Mouse (Mus musculus) liver, adult (tissue): ENCODE results near the gene E030025P04Rik.

Experiments
- GATA4 ChIP-seq: IDR thresholded peaks from 2 replicates; pipeline ENCODE4 v1.6.1; 2014; ENCODE audit warnings: mild to moderate bottlenecking, low read length; ENCODE audit not compliant: insufficient replicate concordance

The E030025P04Rik gene

DNA sequence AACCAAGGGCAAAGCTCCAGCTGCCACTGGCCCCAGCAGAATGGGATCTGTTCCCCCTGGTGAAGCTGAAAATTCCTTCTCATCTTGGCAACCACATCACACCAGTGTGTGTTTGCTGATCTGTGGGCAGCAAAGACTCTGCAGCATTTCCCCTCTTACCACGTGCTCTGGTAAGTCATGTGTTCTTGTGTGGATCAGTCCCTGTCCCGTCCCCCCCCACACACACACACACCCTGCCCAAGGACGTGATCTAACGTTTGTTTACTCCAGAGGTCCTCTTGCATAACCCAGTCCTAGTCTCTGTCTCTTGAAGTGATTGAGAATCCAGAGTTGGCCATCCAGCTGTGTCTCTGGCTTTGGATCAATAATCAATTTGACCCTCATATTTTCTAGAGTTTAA is at the start of gene E030025P04Rik:
Gene E030025P04Rik, minus strand, starts transcription at position 134 of the 400 bp plus-strand sequence.
- no peak; the same call in 1 of the 2 replicates for TF ChIP-seq GATA4

DNA sequence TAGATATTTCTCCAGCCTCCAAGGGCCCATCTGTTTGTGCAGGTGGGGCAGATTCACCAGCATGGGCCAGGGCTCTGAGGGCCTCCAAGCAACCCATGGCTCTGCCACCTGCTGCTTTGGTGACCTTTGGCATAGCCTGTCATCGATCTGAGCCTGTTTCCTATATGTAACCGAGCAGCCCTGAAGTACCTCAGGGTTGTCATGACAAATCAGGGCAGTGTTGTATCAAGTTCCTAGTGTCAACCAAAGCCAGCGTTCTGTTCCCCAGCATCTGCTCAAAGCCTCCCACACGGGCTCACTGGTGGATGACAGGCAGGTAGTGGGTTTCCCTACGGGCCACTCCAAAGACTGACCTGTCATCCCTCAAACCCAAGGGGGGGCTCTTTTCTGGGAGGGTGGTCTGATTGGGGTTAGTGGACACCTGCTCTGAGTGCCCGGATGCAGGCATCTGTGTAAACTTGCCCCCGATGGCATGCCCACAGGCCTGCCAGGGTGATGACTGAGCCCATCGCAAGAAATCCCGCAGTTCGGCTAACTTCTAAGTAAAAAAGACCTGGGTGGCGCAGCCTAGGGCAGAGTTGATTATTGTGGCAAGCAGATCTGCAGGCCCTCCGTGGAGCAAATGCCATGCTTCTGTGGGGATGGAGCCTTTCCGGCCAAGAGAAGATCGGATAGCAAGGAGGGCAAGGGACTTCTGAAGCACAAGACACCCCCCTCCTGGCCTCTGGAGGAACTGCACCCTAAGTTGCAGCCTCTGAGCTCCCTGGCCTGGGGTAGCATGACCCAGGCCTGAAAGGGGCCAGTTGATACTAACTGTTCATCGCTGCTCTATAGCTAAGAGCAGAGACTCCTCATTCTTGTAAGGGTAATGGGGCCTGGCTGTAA is 48.7 kb upstream of the E030025P04Rik start:
- no peak for TF ChIP-seq GATA4

DNA sequence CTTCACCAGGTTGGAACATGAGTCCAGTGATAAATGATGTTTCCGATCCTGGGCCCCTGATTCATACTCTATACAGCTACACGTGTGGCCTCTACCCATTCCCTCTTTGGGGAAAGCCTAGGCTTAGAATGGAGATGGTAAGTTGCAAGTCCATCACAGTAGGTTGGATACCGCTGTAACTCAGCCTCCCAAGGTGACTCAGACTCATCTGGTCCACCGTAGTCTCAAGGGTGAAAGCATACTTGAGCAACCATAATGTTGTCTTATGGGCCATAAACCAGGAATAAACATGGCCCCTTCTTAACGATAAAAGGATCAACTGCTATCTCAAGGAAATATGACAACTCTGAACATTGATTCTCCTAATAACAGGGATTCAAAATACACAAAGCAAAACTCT is 44.1 kb upstream of the E030025P04Rik start:
- TF ChIP-seq GATA4 = no peak

DNA sequence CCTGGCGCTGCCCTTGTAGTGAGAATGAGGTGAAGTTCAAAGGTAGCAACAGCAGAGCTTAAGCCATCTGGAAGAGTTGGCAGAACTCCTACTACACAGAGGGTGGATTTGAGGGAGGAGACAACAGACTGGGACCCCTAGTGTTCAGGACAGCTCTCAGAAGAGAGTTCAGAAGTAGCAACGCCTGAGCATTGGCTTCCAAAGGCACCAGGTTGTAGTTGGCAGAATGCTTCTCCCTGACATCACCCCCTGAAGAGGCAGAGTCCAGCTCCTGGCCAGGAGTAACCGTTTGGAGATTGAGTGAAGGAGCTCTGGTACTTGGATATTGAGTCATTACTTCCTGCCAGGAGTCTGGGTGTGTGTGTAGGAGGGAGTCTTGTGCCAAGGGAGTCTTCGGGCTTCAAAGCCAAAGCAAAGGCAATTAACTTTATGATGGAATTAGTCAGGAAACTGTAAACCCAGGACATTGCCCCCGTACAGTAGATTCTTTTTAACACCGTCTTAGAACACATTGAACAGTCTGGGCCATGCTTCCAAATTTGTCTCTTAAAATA is 43.5 kb upstream of the E030025P04Rik start:
- TF ChIP-seq GATA4 = no peak

DNA sequence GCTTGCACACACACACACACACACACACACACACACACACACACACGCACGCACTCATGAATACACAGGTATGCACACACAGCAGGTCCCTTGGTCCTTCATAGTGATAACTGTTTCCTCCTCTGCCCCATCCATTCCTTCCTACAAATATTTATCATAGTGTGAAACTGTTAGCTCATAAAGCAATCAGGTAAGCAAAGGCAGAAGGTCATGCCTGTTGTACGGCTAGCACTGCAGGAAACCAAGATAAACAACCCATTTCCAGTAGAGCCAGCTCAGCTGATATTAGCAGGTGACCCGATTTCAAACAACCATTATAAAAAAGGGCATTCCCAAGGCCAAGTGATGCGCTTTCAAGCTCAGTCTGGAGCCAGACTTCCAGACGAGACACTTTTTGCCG is 36.9 kb upstream of the E030025P04Rik start:
- no peak for TF ChIP-seq GATA4

DNA sequence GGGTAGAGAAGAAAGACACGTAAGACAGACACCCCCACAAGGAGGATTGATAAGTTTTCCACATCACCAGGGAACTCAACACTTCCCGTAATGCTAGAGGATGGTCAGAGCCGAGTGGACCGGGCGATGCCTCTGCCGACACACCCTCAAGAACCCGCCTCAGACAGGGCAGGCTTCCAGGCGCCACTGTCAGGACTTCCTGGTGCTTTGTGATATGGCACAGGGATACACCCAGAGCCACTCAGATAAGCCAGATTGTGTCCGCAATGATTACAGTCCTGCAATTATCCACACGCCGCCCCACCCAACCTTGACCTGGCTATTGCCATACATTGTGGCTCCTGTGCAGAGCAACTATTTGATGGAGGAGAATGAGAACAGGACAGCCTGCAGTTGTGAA is 36.1 kb upstream of the E030025P04Rik start:
- TF ChIP-seq GATA4 = peak; percentile 34; the same call in 1 of the 2 replicates

DNA sequence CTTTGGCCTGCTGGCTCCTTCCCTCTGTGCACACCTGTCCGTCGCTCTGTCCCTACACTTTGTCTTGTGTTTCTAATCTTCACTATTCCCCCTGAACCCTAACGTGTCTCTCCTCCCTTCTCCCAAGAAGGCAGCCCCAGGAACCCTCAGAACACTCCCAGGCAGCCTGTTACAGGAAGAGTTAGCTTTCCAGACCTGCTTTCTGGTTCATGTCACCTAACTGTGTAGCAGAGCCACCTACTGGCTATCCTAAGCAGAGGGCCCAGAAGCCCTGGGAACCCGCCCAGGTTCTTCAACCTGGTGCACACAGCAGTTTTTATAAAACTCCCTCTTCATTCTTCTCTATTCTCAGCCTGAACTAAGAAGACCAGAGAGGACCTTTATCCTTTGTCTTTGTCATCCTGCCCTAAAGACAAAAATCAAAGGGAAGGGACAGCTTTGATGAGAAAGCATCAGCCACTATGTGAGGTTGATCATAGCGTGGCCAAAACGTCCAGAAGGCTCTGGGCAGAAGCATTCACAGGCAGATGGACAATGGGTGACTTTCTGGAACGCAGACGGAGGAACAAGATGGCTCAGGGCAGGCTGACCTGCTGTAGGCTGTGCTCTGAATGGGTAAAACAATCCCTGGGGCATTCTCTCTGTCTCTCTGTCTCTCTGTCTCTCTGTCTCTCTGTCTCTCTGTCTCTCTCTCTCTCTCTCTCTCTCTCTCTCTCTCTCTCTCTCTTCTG is 34.8 kb upstream of the E030025P04Rik start:
- TF ChIP-seq GATA4 = no peak

DNA sequence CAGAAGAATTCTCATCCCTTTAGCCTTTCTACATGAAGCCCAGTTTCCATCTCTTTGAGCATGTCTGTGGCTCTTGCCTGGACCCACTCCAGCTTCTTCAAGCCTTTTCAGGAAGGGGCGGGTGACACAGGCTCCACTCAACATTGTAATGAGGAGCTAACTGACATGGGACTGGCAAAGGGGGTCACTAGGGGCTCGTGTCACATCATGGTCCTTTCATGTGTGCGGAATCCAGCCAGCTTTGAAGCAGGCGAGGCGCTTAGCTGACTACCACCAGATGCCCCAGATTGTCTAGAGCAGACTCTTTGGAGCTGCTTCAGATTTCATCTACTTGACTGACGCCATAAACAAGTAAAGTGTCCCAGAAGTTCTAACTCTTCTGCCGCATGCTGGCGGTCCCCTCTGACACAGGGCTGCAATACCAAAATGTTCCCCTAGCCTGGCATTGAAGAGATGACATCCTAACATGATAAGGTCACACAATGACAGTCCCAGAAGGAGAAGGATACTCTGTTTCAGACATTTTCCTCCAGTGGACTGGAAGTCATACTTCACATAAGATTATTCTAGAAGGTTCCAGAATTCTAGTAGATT is 31.3 kb upstream of the E030025P04Rik start:
- no peak for TF ChIP-seq GATA4

DNA sequence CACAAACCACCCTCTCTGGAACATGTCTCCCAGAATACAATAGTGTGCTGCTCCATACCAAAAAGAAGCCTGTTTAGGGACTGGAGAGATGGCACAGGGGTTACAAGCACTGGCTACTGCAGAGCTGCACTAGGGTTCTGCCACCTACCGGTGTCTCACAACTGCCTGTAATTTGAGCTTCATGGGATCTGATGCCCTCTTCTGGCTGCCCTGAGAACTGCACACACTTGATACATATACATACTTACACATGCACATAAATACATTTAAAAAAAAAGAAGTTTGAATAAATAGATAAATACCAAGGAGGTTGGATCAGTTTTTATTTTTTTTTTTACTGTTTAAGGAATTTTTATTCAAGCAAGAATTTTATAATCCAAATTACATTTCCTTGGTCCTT is 28.1 kb upstream of the E030025P04Rik start:
- TF ChIP-seq GATA4 = no peak

DNA sequence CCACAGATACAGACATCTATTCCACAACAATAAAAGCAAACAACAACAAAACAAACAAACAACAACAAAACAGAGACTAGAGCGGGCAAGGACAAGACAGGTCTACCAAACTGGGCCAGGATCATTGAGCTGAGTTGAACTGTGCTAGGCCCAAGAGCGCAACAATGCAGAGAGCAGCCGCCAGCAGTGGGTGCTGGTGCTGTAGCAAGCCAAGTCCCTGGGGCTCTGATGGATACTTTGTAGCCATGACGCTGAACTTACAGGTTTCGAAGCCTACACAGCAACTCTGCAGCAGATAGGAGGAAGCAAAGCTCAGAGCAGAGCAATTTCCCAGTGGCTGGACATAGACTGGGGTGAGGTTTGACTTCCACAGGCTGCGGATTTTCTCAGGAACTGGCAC is 26.6 kb upstream of the E030025P04Rik start:
- TF ChIP-seq GATA4 = no peak

DNA sequence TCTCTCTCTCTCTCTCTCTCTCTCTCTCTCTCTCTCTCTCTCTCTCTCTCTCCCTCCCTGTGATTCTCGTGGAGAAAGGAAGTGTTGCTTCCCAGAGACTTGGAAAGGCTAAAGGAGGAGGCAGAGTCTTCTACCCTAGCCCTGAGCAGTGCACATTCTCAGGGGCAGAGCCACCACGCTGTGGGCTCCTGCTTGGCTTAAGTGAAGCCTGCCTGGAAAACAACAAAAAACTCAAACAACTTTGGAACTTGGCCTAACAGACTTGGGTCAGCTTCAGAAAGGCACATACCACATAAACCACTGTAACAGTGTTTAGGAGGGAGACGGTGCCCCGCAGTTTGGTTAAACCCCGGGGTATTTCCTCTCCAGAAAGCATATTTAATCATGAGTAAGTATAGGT is 13.5 kb upstream of the E030025P04Rik start:
- no peak for TF ChIP-seq GATA4

DNA sequence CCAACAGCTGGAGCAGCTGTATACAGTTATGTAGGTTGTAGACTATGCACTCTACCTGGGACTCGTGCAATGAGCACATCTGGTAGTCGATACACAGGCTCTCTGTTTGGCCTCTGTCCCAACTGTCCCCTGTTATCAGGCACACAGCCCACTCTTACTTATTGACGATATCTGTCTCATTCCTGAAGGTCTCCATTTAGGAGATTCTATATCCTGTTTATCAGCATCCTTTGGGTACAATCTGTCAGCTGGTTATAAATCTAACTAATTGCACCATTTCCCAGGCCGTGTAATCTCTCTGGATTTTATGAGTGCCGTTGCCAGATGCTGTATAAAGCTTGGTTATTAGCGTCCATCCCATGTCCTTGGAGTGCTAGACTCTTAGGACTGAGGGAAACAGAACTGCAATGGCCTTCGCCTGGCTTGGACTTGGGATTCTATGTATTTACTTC is 747 bp upstream of the E030025P04Rik start:
- no peak for TF ChIP-seq GATA4

DNA sequence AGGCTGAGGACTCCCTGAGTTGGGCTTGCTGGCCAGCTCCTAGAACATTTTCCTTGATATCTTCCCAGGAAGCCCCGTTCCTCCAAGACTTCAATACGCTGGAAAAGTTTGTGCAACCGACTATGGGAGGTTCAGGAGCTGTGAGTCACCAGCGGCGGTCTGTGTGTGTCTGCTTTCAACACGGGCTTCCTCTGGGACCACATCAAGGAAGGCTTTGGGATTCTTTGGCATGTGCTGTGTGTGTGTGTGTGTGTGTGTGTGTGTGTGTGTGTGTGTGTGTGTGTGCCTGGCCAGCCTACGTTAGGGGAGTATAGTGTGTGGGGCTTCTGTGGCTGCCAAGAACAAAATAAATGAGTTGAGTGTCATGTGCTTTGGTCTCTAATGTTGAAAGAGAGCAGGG is 17.7 kb downstream of the E030025P04Rik start:
- no peak for TF ChIP-seq GATA4

DNA sequence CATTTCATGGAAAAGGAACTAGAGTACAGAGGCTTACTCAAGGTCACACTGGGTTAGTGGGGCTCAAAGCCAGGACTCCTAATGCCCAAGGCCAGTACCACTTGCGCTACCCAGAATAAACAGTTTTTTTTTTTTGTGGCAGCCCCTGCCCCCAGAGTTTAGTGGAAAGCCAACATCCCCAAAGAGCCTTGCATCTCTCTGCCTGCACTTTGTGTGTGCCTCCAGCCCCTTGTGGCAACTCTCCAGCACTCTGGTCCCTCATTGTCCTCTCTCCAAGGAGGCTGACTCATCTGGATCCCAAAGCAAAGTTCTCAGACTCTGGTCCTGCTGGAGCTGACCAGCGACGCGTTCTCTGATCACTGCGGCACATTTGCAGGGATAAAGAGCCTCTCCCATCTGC is 18.7 kb downstream of the E030025P04Rik start:
- no peak for TF ChIP-seq GATA4

DNA sequence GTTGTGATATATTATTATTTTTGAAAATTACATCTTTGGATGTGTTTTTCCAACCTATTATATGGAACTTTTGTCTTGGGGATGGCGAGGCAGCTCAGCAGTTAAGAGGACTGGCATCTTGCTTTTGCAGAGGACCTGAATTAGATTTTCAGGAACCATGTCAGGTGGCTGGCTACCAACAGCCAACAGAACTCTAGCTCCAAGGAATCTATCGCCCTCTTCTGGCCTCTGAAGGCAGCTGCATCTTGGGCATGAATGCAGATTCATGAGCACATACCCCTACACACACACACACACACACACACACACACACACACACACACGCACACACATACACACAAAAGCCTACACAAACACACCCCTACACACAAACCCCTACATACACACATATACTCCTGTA is 19.9 kb downstream of the E030025P04Rik start:
- no peak for TF ChIP-seq GATA4
